Mouse (Mus musculus) liver, postnatal 0 days (tissue): Measurements from ENCODE around the gene Atrnl1. TPM values are rescaled to one million over a fixed set of nuclear protein-coding genes. Genes with fewer than 3 reads are reported as not detected.

Experiments
- ATAC-seq: fragments of 200-750 bp; cut with Nextera tagmentation; 2 replicates; pipeline ENCODE4 v1.8.0; 2017; ENCODE audit warnings: mild to moderate bottlenecking, moderate library complexity
- DNase-seq: peaks from one replicate; pipeline ENCODE4 v3.0.0-alpha.2; 2016
- H3K27ac ChIP-seq: fragments of 300-500 bp; sonication (generic); 2 replicates; pipeline ENCODE4 v1.5.1; 2014; ENCODE audit warnings: antibody characterized with exemption, moderate library complexity, mild to moderate bottlenecking, low read depth
- H3K27me3 ChIP-seq: fragments of 300-500 bp; sonication (generic); 2 replicates; pipeline ENCODE4 v1.6.1; 2014; ENCODE audit warnings: low read length, control low read depth, mixed read lengths; ENCODE audit not compliant: insufficient read depth
- H3K36me3 ChIP-seq: fragments of 300-500 bp; sonication (generic); replicated peaks from 2 replicates; pipeline ENCODE4 v1.6.1; 2014; ENCODE audit warnings: mild to moderate bottlenecking, control low read depth, low read length, moderate library complexity, mixed read lengths; ENCODE audit not compliant: insufficient read depth
- H3K4me1 ChIP-seq: fragments of 300-500 bp; sonication (generic); 2 replicates; pipeline ENCODE4 v1.6.1; 2014; ENCODE audit warnings: antibody characterized with exemption, mild to moderate bottlenecking, control low read depth; ENCODE audit not compliant: insufficient read depth
- H3K4me2 ChIP-seq: fragments of 300-500 bp; sonication (generic); 2 replicates; pipeline ENCODE4 v1.6.1; 2014; ENCODE audit warnings: low read depth, mild to moderate bottlenecking, low read length, moderate library complexity, mixed read lengths
- H3K4me3 ChIP-seq: fragments of 300-500 bp; sonication (generic); 2 replicates; pipeline ENCODE4 v1.5.1; 2014; ENCODE audit warnings: low read depth, low read length
- H3K9ac ChIP-seq: fragments of 300-500 bp; sonication (generic); replicated peaks from 2 replicates; pipeline ENCODE4 v1.6.1; 2014; ENCODE audit warnings: mild to moderate bottlenecking, moderate library complexity
- H3K9me3 ChIP-seq: fragments of 300-500 bp; sonication (generic); 2 replicates; pipeline ENCODE4 v1.6.1; 2016; ENCODE audit warnings: mild to moderate bottlenecking, control low read depth, low read length, mixed read lengths
- CTCF ChIP-seq: sonication (generic); IDR thresholded peaks from 2 replicates; pipeline ENCODE4 v1.5.1; 2016; ENCODE audit warnings: antibody characterized with exemption, low read depth
- EP300 ChIP-seq: IDR thresholded peaks from 2 replicates; pipeline ENCODE4 v1.6.1; 2016; ENCODE audit warnings: antibody characterized with exemption, low read depth, mild to moderate bottlenecking
- WGBS: fragments of 180-500 bp; shearing (Covaris S2); extraction: QIAGEN DNeasy Blood & Tissue Kit; methylation state at CpG from one replicate; pipeline ENCODE4 v1.1.7; 2014; ENCODE audit not compliant: insufficient replicate concordance; 5-methylcytosine and 5-hydroxymethylcytosine counted together
- polyA plus RNA-seq: library from polyadenylated mRNA; unstranded; fragments of >200 nt; fragmentation: Nextera tagmentation; extraction: Ambion mirVana; gene quantifications from 2 replicates; pipeline ENCODE4 v1.2.1, GENCODE M21; 2015

Atrnl1 gene
- polyA plus RNA-seq, 1 experiment from 2014 or later, result 0.70 TPM

GRCm38 (mm10) chr19:58011636-58012035, 400.8 kb downstream of the Atrnl1 start:
- no peak for TF ChIP-seq CTCF
- TF ChIP-seq EP300, result no peak
- Histone ChIP-seq H3K27ac (no peak overlapping the region), H3K4me1 (no peaks in the 10 kb centered on the region), H3K4me3 (no peak overlapping the region), H3K36me3 (no peaks in the 10 kb centered on the region), H3K9me3 (no peaks in the 10 kb centered on the region), H3K9ac (no peak overlapping the region), H3K27me3 (no peaks in the 10 kb centered on the region), H3K4me2 (no peak overlapping the region)
- ATAC-seq, result no peak
- no peak for DNase-seq
- 59% methylated on average over 1 of the region's 1 CpGs for WGBS

GRCm38 (mm10) chr19:58015741-58016140, 404.9 kb downstream of the Atrnl1 start:
- H3K4me3 ChIP-seq, result no peak overlapping the region
- no peak overlapping the region for H3K27ac ChIP-seq
- WGBS, result 92% methylated on average over 6 of the region's 6 CpGs
- ATAC-seq, result no peak
- no peaks in the 10 kb centered on the region for H3K9me3 ChIP-seq
- no peaks in the 10 kb centered on the region for H3K4me1 ChIP-seq
- no peak overlapping the region for H3K4me2 ChIP-seq
- no peak for DNase-seq
- no peaks in the 10 kb centered on the region for H3K27me3 ChIP-seq
- H3K36me3 ChIP-seq, result no peaks in the 10 kb centered on the region
- TF ChIP-seq CTCF (no peak), EP300 (no peak)
- H3K9ac ChIP-seq, result no peak overlapping the region

GRCm38 (mm10) chr19:58016561-58017453, 406.0 kb downstream of the Atrnl1 start:
- no peak for DNase-seq
- 77% methylated on average over 9 of the region's 9 CpGs for WGBS

GRCm38 (mm10) chr19:58017468-58017867, 406.6 kb downstream of the Atrnl1 start:
- Histone ChIP-seq H3K9me3 (no peaks in the 10 kb centered on the region), H3K4me1 (no peaks in the 10 kb centered on the region), H3K36me3 (no peaks in the 10 kb centered on the region), H3K27ac (no peak overlapping the region), H3K27me3 (no peaks in the 10 kb centered on the region), H3K9ac (no peak overlapping the region), H3K4me3 (no peak overlapping the region), H3K4me2 (no peak overlapping the region)
- DNase-seq, result no peak
- TF ChIP-seq EP300 (no peak), CTCF (no peak)
- 90% methylated on average over 3 of the region's 3 CpGs for WGBS
- ATAC-seq, result no peak

More at GRCm38 (mm10) chr19:58016561-58017453, 406.0 kb downstream of the Atrnl1 start:
- H3K9ac ChIP-seq, result no peak overlapping the region
- H3K4me3 ChIP-seq, result no peak overlapping the region
- H3K4me2 ChIP-seq, result no peak overlapping the region
- no peak for ATAC-seq
- H3K9me3 ChIP-seq, result no peaks in the 10 kb centered on the region
- no peaks in the 10 kb centered on the region for H3K4me1 ChIP-seq
- H3K27ac ChIP-seq, result no peak overlapping the region
- no peaks in the 10 kb centered on the region for H3K36me3 ChIP-seq
- TF ChIP-seq EP300 (no peak), CTCF (no peak)
- no peaks in the 10 kb centered on the region for H3K27me3 ChIP-seq

GRCm38 (mm10) chr19:58018698-58019097, 407.9 kb downstream of the Atrnl1 start:
- Histone ChIP-seq H3K9me3 (no peaks in the 10 kb centered on the region), H3K9ac (no peak overlapping the region), H3K4me2 (no peak overlapping the region), H3K27ac (no peak overlapping the region), H3K36me3 (no peaks in the 10 kb centered on the region), H3K27me3 (no peaks in the 10 kb centered on the region), H3K4me1 (no peaks in the 10 kb centered on the region), H3K4me3 (no peak overlapping the region)
- ATAC-seq, result no peak
- no peak for DNase-seq
- WGBS, result 73% methylated on average over 5 of the region's 5 CpGs
- TF ChIP-seq EP300, result no peak
- TF ChIP-seq CTCF, result no peak

- Histone ChIP-seq H3K4me1 (no peaks in the 10 kb centered on the region), H3K4me3 (no peak overlapping the region), H3K27me3 (no peaks in the 10 kb centered on the region), H3K36me3 (no peaks in the 10 kb centered on the region), H3K27ac (no peak overlapping the region), H3K9me3 (no peaks in the 10 kb centered on the region), H3K4me2 (no peak overlapping the region), H3K9ac (no peak overlapping the region)
- TF ChIP-seq EP300 (no peak), CTCF (no peak)
- no peak for DNase-seq
- ATAC-seq, result peak; percentile 86
- 88% methylated on average over 8 of the region's 8 CpGs for WGBS
Measured at GRCm38 (mm10) chr19:58021514-58022284, 410.9 kb downstream of the Atrnl1 start.
